ENCODE assay signal across 9 mouse cellular contexts in the genomic region with DNA sequence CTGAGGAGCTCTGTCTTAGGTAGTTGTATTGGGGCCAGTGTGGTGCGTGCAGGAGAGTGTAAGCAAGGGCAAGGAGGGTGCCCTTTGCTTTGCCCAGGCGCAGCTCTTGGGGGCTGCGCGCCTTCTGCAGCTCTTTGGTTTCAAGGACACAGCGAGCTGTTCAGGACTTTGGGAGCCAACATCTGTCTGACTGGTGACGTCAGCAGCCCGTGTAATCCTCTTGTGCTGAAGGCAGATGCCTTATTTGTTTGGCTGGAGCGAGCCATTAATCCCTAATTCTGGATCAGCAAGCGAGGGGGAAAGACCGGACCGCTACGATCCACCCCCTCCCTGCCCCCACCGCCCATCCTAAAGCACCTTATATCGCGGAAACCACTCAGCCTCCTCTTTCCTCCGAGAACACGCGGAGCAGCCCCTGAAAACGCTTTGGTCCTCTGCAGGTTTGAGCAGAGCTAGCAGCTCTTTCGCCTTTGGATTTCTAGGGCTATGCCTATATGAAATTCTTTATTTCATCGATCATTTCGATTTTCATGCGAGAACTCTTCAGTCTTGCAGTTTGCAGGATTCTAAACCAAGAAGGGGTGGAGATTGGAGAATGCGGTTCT.
DNase-seq lines count a peak whose midpoint lies in the region; ATAC-seq lines count a peak whose summit lies in the region.
"Had no signal": no experiment of that assay in that cellular context is flagged by ENCODE, and none has a peak within 500 bp of the region (broad histone marks: within the 10 kb centered on the region; RNA-seq: fewer than 3 reads in every experiment).

No protein-coding gene starts in this region.

- no peaks in the 10 kb centered on the region for H3K9me3 ChIP-seq in heart, embryonic 10.5 days
- H3K9me3 ChIP-seq in hindbrain, embryonic 14.5 days (ENCODE audit: control insufficient read depth, low read length), result no peaks in the 10 kb centered on the region
- H3K9me3 ChIP-seq in midbrain, embryonic 12.5 days, result no peaks in the 10 kb centered on the region

- peaks cover 12% of the 10 kb centered on the region; the same call in 1 of the 2 replicates for H3K4me1 ChIP-seq in heart, embryonic 10.5 days
- H3K4me1 ChIP-seq in hindbrain, embryonic 14.5 days (replicated peaks; ENCODE audit: control insufficient read depth, insufficient read depth, low read length), result peaks cover 2% of the 10 kb centered on the region; the same call in 1 of the 2 replicates
- H3K4me1 ChIP-seq in midbrain, embryonic 12.5 days, result peaks cover 20% of the 10 kb centered on the region

- H3K27ac ChIP-seq in heart, embryonic 10.5 days, result no peak overlapping the region
- H3K27ac ChIP-seq in hindbrain, embryonic 14.5 days, result peak overlapping the region; percentile 100
- peak overlapping the region; percentile 99 for H3K27ac ChIP-seq in midbrain, embryonic 12.5 days (replicated peaks)
- H3K27ac ChIP-seq: macrophage had no signal

- peaks cover 87% of the 10 kb centered on the region for H3K27me3 ChIP-seq in heart, embryonic 10.5 days (ENCODE audit: insufficient read depth, poor library complexity, severe bottlenecking)
- H3K27me3 ChIP-seq in hindbrain, embryonic 14.5 days (ENCODE audit: control insufficient read depth, insufficient read depth, low read length), result no peaks in the 10 kb centered on the region
- no peaks in the 10 kb centered on the region for H3K27me3 ChIP-seq in midbrain, embryonic 12.5 days

- peak overlapping the region; percentile 99 for H3K9ac ChIP-seq in hindbrain, embryonic 14.5 days
- H3K9ac ChIP-seq in midbrain, embryonic 12.5 days (replicated peaks), result peak overlapping the region; percentile 100

- WGBS in heart, embryonic 10.5 days, result 0% methylated on average over 24 of the region's 24 CpGs
- WGBS in hindbrain, embryonic 14.5 days, result under 1% methylated on average over 24 of the region's 24 CpGs
- under 1% methylated on average over 24 of the region's 24 CpGs for WGBS in midbrain, embryonic 12.5 days

- ATAC-seq in hindbrain, embryonic 14.5 days (ENCODE audit: low FRiP score), result peak; percentile 73
- peak; percentile 76 for ATAC-seq in midbrain, embryonic 12.5 days (ENCODE audit: low FRiP score, low read depth)
- no peak for ATAC-seq in megakaryocyte progenitor cell, adult 5-6 weeks (replicated peaks; ENCODE audit: poor library complexity)
- ATAC-seq in CD4-positive, CD25-positive, alpha-beta regulatory T cell, adult 4 months, result no peak

- H3K4me2 ChIP-seq in hindbrain, embryonic 14.5 days (replicated peaks), result peak overlapping the region; percentile 92
- H3K4me2 ChIP-seq in midbrain, embryonic 12.5 days (replicated peaks), result peak overlapping the region; percentile 78

- no peak for DNase-seq in heart, embryonic 10.5 days (ENCODE audit: low spot score)
- no peak for DNase-seq in heart, postnatal 25 days (ENCODE audit: low spot score)
- DNase-seq in embryo, embryonic 10.5 days (ENCODE audit: low spot score), result peak; percentile 85
- peak; percentile 85 for DNase-seq in hindbrain, embryonic 14.5 days (ENCODE audit: low spot score)
- DNase-seq in kidney, adult 18-20 months, result no peak

- no peaks in the 10 kb centered on the region for H3K36me3 ChIP-seq in heart, embryonic 10.5 days
- peaks cover 26% of the 10 kb centered on the region for H3K36me3 ChIP-seq in hindbrain, embryonic 14.5 days (replicated peaks; ENCODE audit: control insufficient read depth, insufficient read depth)
- H3K36me3 ChIP-seq in midbrain, embryonic 12.5 days, result peaks cover 22% of the 10 kb centered on the region

- intact Hi-C loops in heart, postnatal 25 days (cut with DNase I), result no loop called here

- peak overlapping the region; percentile 56 for H3K4me3 ChIP-seq in heart, embryonic 10.5 days
- peak overlapping the region; percentile 75 for H3K4me3 ChIP-seq in hindbrain, embryonic 14.5 days (replicated peaks; ENCODE audit: low read length)
- peak overlapping the region; percentile 85 for H3K4me3 ChIP-seq in midbrain, embryonic 12.5 days

Comparison
In these comparisons a context has a peak if more than half of its experiments do, and no peak if none do; other contexts are left out.
1. DNase-seq: peak in embryo, embryonic 10.5 days (single experiment) and hindbrain, embryonic 14.5 days (single experiment); none in heart, embryonic 10.5 days (single experiment), heart, postnatal 25 days (single experiment) and kidney, adult 18-20 months (single experiment).
2. ATAC-seq: peak in hindbrain, embryonic 14.5 days (single experiment) and midbrain, embryonic 12.5 days (single experiment); none in megakaryocyte progenitor cell, adult 5-6 weeks (single experiment) and CD4-positive, CD25-positive, alpha-beta regulatory T cell, adult 4 months (single experiment).
3. Peak in every context shown above with its lines, with median percentiles within 50 percentile points of each other: H3K4me3 ChIP-seq.